Mouse (Mus musculus): ENCODE results near the gene Golm1.

DNA sequence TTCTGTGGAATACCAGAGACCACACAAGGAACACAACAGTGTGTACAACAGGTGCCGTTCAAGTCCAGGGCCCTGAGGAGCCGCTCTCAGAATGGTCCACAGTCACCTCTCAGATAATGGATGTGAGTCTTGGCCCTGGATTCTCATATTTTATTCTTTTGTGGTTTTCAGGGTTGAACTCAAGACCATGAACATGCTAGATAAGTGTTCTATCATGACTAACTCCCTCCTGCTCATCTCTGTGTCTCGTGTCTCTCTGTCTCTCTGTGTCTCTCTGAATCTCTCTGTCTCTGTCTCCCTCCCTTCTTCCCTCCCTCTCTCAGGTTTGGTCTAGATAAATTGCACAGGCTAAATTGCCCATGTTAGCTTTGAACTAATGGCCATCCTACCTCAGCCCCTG, 14.2 kb upstream of the Golm1 start:
- TF ChIP-seq CTCF (IDR thresholded peaks at IDR 0.05; ENCODE audit: low read depth, low read length), result no peak
- TF ChIP-seq POLR2A (IDR thresholded peaks at IDR 0.05; ENCODE audit: extremely low read depth, insufficient read depth, low read length), result no peak
